Mouse (Mus musculus) NIH3T3 (cell line): ENCODE measurements around the gene Cpeb1.
A peak's percentile ranks its signal among the peaks of the same experiment; 100 is the strongest.
"Not testable (repeated sequence)": the region's sequence is repeated elsewhere in the genome, so short reads cannot be mapped to it uniquely, and the experiment has no call there.

Experiments used
- DNase-seq: peaks from one replicate; pipeline ENCODE4 v3.0.0-alpha.2; 2012; ENCODE audit warnings: low read depth

The Cpeb1 gene

GRCm38 (mm10) chr7:81455155-81455651, at the start of gene Cpeb1:
Gene Cpeb1, minus strand, starts transcription at chr7:81455465.
- peak; percentile 93 for DNase-seq

DNA sequence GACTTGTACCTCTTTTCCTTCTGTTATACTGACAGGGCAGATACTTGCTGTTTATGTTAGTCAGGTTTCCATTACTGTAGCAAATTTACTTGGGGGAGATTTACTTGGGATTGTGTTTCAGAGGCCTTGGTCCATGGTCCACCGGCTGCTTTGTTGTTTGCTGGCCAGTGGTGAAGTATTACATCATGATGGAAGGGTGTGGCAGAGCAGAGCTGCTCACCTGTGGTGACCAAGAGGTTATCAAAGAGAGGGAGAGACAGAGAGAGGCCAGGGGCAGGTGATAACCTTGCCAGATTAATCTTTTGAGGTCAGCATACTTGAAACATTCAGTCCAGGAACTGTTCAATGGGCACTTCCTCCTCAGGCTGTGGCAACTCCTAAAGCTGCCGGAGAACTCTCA, 45.8 kb upstream of the Cpeb1 start:
- no peak for DNase-seq

GRCm38 (mm10) chr7:81498181-81498580, 42.9 kb upstream of the Cpeb1 start, which contains the start of gene BC048679:
Gene BC048679, minus strand, starts transcription at chr7:81498281.
- DNase-seq: no peak

GRCm38 (mm10) chr7:81497171-81497570, 41.9 kb upstream of the Cpeb1 start:
- no peak for DNase-seq

DNA sequence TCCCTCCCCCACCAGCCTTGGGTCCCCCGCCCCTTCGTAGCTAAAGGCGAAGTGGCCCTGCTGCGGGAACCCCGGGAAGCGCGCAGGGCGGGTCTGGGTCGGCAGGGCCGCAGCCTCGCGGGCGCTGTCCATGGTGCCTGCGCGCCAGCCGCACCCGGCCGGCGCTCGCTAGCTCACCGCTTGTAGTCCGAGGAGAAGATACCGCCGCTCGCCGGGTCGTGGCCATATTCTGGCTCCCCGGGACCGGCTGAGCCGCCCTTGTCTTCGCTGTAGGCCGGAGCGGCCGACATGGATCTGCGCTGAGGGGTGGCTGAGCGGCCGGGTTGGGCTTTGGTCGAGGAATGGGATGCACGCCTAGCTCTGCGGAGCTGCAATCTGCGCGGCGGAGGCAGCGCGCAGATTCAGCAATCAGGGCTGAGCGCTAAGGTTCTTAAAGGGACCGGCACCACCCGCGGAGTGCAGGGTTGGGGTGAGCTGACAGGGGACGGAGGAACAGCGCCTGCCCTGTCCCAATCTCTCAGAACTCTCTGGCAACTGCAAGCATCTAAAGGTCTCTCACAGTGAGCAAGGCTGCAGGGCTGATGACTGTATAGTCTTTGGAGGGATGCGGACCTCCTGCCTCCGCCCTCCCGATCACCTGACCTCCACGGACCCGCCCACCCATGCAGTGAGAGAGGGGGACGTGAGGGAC, 38.2 kb upstream of the Cpeb1 start, which contains the start of gene Ap3b2:
Gene Ap3b2, minus strand, starts transcription at position 595 of the 691 bp plus-strand sequence.
- peak; percentile 71 for DNase-seq

- DNase-seq: no peak
Measured at GRCm38 (mm10) chr7:81492628-81493027, 37.4 kb upstream of the Cpeb1 start.

GRCm38 (mm10) chr7:81489649-81490048, 34.4 kb upstream of the Cpeb1 start:
- peak; percentile 63 for DNase-seq

DNA sequence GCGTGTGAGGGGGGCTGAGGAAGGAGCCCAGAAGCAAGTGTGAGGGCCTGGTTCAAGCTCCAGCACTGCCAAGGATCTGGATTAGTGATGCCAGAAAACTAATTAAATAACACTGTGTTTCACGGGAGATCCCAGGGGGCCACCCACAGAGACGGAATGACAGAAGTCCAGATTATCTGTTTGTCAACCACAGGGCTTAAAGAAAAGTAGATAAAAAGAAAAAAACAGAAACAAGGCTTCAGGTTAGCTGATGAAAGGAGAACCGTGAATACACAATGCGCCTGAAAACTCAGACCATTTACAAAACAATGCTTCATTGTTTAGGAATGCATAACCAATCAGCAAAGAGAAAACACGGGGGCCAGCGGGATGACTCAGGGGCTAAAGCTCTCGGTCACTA, 25.5 kb upstream of the Cpeb1 start:
- DNase-seq: peak; percentile 34

DNA sequence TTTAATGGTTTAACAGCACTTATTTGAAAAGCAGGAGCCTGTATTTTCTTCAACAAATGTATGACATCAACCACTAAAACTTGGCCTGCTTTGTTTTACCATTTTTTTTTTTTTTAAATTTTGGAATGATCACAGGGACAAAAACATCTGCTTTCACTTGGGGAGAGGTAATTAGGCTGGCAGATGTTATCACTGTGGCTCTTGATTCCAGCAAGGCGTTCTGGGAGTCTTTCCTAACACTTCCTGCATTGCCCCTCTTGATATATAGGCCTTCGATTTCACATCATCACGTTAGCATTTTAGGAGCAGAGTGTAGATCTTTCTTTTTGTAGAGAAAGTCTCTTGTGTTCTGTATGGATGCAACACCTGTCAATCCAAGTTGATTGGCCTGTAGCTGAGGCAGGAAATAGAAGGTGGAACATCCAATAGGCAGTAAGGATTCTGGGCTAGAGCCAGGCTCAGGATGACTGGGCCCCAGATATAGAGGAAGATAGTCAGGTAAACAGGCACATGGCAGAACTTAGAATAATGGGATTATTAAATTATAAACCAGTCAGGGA, 24.3 kb upstream of the Cpeb1 start:
- DNase-seq: peak; percentile 63

DNA sequence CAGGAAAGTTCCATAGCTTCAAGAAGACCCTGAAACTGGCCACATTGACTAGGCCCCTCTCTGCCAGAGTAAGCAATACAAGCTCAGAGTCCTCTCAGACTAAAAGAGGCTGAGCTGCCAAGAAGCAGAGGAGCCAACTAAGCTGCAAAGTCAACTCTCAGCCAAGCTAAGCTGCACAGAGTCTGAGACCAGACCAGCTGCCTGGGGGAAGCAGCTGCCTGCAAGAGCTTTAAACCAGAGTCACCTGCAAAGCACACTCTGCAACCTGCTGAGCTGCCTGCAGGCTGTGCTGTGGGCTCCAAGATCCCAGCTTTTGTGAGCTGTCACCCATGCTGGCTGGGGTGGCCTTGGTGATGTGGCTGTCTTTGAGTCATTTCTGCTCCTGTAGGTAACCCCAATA, 23.0 kb upstream of the Cpeb1 start:
- DNase-seq: not testable (repeated sequence)

GRCm38 (mm10) chr7:81476833-81477232, 21.6 kb upstream of the Cpeb1 start:
- no peak for DNase-seq

- DNase-seq: no peak
Measured at GRCm38 (mm10) chr7:81475221-81475620, 20.0 kb upstream of the Cpeb1 start.

DNA sequence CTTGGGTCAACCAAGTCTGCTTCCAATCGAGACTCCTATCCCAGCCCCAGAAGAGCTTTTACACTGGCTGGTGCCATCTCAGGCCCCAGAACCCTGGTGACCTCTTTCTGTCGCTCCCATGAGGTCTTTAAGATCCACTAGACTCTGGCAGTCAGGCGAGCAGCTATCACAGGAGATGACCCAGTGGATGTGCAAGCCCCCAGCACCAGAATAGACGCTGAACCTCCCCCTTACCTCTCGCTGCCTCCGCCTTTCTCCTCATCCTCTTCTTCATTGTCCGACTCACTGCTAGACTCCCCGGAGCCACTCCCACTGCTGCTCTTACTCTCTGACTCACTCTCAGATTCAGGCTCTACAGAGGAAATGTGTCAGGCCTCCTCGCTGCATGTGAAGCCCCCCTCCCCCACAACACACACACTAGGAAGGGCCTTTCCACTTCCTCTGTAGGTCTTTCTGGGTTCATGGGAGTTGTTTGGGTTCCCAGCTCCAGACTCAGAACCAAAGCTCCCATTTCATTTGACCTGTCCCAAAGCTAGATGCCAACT, 9.7 kb upstream of the Cpeb1 start:
- DNase-seq: peak; percentile 67

- DNase-seq: peak; percentile 86
Measured at GRCm38 (mm10) chr7:81464116-81464515, 8.9 kb upstream of the Cpeb1 start.

- DNase-seq: no peak
Measured at GRCm38 (mm10) chr7:81462815-81463214, 7.5 kb upstream of the Cpeb1 start.

- peak; percentile 63 for DNase-seq
Measured at GRCm38 (mm10) chr7:81454331-81455039, 780 bp downstream of the Cpeb1 start.

DNA sequence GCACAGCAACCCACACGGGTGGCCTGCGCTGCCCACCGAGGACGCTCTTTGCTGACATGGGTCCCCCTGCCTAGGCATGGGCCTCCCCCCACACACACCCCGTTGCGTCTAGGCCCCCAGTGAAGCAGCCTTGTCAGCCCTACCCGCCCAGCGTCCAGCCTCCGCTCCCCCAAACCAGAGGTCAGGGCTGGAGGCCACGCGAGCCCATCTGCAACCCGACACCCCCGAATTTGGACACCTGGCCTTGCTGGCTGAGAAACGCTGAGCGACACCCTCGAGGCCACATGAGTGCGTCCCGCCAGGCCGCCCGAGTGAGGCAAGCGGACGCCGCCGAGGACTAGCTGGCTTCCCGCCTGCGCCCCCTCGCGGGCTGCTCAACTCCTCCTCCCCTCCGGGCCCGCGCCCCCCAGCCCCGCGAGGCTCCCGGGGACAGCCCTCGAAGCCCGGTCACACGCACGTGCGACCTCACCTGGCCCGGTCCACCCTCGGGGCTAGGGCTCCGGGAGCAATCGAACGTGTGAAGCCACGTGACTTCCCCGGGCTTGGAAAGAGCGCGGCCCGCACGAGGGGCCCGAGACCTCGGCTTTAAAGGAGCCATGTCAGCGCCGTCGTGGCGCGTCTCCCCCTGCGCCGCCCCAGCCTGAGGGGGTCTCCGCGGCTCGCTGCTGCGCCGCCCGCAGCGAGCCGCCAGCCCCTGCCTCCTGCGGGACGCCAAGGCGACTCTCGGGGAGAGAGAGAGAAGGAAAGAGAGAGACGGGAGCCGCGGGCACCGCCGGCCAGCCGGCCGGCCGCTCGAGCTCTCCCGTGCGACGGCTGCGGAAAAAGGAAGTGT, 1.6 kb downstream of the Cpeb1 start:
- DNase-seq: no peak

DNA sequence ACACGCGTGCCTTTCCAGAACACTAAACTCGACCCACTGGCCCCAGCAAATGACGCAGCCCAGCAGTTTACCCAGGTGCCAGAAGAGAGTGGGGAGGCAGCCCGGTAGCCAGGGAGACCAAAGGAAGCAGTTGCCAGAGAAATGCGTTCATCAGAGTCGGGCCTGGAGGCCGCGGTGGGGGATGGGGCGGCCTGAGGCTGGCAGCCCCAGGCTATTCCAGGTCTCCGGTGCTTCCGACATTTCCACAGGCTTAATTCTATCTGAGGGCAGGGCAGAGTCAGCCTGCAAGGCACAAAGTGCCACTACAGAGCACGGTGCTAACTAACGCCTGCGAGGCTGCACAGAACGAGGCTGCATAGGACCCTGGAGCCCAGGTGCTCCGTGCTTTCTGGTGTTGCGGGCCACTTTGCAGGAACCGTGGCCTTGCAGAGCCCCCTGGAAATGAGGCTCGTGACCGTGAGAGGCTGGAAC, 2.3 kb downstream of the Cpeb1 start:
- DNase-seq: peak; percentile 24

DNA sequence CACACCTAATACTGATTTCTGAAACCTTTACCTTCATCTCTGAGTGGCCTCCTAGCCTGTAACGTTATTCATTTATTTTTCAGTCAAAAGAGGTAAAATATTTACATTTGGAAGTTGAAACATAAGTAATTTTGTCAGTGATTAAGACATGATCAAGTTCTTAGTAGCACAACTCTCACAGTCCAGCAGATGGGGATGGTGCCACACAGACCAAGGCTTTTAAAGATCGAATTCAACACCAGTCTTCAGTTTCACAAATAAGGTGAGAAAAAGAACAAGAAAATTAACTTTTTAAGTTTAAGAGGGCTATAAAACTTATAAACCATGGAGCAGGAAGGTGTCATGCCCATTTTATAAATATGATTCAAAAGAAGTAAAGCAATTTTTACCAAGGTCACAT, 56.3 kb downstream of the Cpeb1 start:
- DNase-seq: peak; percentile 61

DNA sequence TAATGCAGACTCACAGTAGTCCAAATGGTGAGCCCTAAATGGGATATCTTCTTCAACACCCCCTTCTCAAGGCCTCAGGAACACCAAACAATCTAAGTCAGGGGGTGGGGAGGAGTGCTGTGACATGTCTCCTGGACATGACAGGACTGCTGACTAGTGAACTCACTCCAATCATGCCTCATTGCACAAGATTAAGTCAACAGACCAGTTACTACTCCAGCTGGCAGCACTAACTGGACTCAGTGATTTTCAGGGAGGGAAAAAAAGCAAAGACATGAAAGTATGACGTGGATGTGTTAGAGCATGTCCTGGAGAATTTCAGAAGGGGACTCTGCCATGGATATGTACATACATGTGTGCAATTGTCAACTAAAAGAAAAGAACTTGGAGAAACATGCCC, 75.9 kb downstream of the Cpeb1 start:
- no peak for DNase-seq

GRCm38 (mm10) chr7:81372337-81372920, 82.8 kb downstream of the Cpeb1 start:
- DNase-seq: peak; percentile 14
